Mouse (Mus musculus): ENCODE results near the gene Nanog. TPM values are rescaled to one million over a fixed set of nuclear protein-coding genes. Genes with fewer than 3 reads are reported as not detected.

Gene Nanog
- total RNA-seq, 1 experiment from 2014 or later: not detected

- no peak for DNase-seq
Measured at GRCm38 (mm10) chr6:122762952-122763700, 55.8 kb downstream of the Nanog start.

- no peak for DNase-seq
Measured at GRCm38 (mm10) chr6:122763844-122764445, 56.7 kb downstream of the Nanog start.

Other genes starting within 250 kb of the Nanog start
- 0.52 TPM in 1 of 2 replicates, not detected in the other for gene Rimklb, start 208.7 kb upstream of the Nanog start, total RNA-seq (2021)
- gene Mfap5, start 201.6 kb upstream of the Nanog start, total RNA-seq (2021): 7.5 and 8.6 TPM in 2 replicates
- gene Aicda, start 153.7 kb upstream of the Nanog start, total RNA-seq (2021): not detected in 2 replicates
- gene Apobec1, start 105.0 kb upstream of the Nanog start, total RNA-seq (2021): 6.1 and 8.7 TPM in 2 replicates
- gene Gdf3, start 97.4 kb upstream of the Nanog start, total RNA-seq (2021): not detected in 2 replicates
- gene Dppa3, start 81.1 kb upstream of the Nanog start, total RNA-seq (2021): not detected in 2 replicates
- 4.8 and 7.9 TPM in 2 replicates for gene Slc2a3, start 94.2 kb downstream of the Nanog start, total RNA-seq (2021)
- 22.0 and 22.8 TPM in 2 replicates for gene Foxj2, start 112.4 kb downstream of the Nanog start, total RNA-seq (2021)
- gene C3ar1, start 148.7 kb downstream of the Nanog start, total RNA-seq (2021): 1.9 and 3.0 TPM in 2 replicates
- gene Necap1, start 167.0 kb downstream of the Nanog start, total RNA-seq (2021): 52.5 and 52.9 TPM in 2 replicates
- gene Clec4a1, start 214.4 kb downstream of the Nanog start, total RNA-seq (2021): 1.0 and 1.6 TPM in 2 replicates
- 2.5 and 4.0 TPM in 2 replicates for gene Clec4a3, start 245.0 kb downstream of the Nanog start, total RNA-seq (2021)